Mouse (Mus musculus) C2C12 (cell line): ENCODE measurements around the gene Cdc42ep4. TPM values are rescaled to one million over a fixed set of nuclear protein-coding genes. Genes with fewer than 3 reads are reported as not detected.

Experiments used
- H3K27me3 ChIP-seq: one replicate; pipeline ENCODE4 v1.6.1; 2011; ENCODE audit not compliant: control insufficient read depth, insufficient read depth, insufficient read length
- H3K36me3 ChIP-seq: one replicate; pipeline ENCODE4 v1.6.1; 2011; ENCODE audit not compliant: control insufficient read depth, insufficient read depth
- H3K4me3 ChIP-seq: one replicate; pipeline ENCODE4 v1.5.1; 2011; ENCODE audit warnings: mild to moderate bottlenecking, control low read depth; ENCODE audit not compliant: poor library complexity, insufficient read depth, severe bottlenecking
- H3K79me2 ChIP-seq: one replicate; pipeline ENCODE4 v1.6.1; 2011; ENCODE audit not compliant: control insufficient read depth, insufficient read depth
- H3K79me3 ChIP-seq: one replicate; pipeline ENCODE4 v1.6.1; 2011; ENCODE audit warnings: low read depth, control low read depth
- H3ac ChIP-seq: one replicate; pipeline ENCODE3; 2011; ENCODE audit warnings: low read depth; ENCODE audit not compliant: control insufficient read depth, insufficient read length
- CEBPB ChIP-seq: IDR thresholded peaks from one replicate; pipeline ENCODE4 v1.6.1; 2011; ENCODE audit warnings: low read depth, mild to moderate bottlenecking, control low read depth, moderate library complexity
- CTCF ChIP-seq: IDR thresholded peaks from one replicate; pipeline ENCODE4 v1.5.1; 2011; ENCODE audit not compliant: control insufficient read depth, insufficient read depth, insufficient read length
- FOSL1 ChIP-seq: IDR thresholded peaks from one replicate; pipeline ENCODE4 v1.8.0; 2011; ENCODE audit warnings: mild to moderate bottlenecking, low read length; ENCODE audit not compliant: poor library complexity, insufficient read depth, severe bottlenecking
- MAX ChIP-seq: IDR thresholded peaks from one replicate; pipeline ENCODE4 v1.6.1; 2011; ENCODE audit warnings: mild to moderate bottlenecking, control low read depth
- MYOD1 ChIP-seq: IDR thresholded peaks from one replicate; pipeline ENCODE4 v1.6.1; 2011; ENCODE audit warnings: low read depth; ENCODE audit not compliant: control insufficient read depth, insufficient read length
- MYOG ChIP-seq: IDR thresholded peaks from one replicate; pipeline ENCODE4 v1.6.1; 2011; ENCODE audit not compliant: control insufficient read depth, insufficient read length; ENCODE audit errors: extremely low read depth
- USF1 ChIP-seq: IDR thresholded peaks from one replicate; pipeline ENCODE4 v1.6.1; 2011; ENCODE audit warnings: low read depth, mild to moderate bottlenecking, control low read depth, moderate library complexity
- polyA plus RNA-seq: library from polyadenylated mRNA; unstranded; fragments of >200 nt; fragmentation: generic; extraction: Trizol; gene quantifications from one replicate; pipeline ENCODE4 v1.2.1, GENCODE M21; 2012; ENCODE audit warnings: missing spikeins

Cdc42ep4 gene
- polyA plus RNA-seq, 1 experiment, result 13.0 TPM

DNA sequence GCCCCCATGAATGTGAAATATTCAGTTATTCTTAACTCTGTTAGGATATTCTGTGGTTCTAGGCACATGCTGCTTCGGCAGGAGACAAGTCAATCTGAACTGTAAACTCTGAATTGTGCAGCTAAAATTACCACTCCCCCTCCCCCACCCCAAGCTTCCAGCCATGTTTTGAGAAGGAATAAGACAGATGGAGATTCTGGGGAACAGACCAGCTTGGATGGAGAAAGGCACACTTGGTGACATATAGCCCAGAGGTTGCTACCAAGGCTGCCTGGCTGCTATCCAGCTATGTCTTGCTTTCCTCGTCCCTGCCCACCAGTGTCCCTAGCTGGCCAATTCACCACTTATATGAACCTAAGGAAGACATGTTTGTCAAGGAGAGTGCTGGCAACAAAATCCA, 30.3 kb upstream of the Cdc42ep4 start:
- TF ChIP-seq MYOG, result no peak
- no peak for TF ChIP-seq MYOD1
- TF ChIP-seq CTCF, result no peak
- TF ChIP-seq FOSL1, result no peak
- H3K79me2 ChIP-seq, result no peaks in the 10 kb centered on the region
- no peaks in the 10 kb centered on the region for H3K36me3 ChIP-seq
- no peaks in the 10 kb centered on the region for H3K79me3 ChIP-seq
- no peak overlapping the region for H3ac ChIP-seq
- H3K27me3 ChIP-seq, result no peaks in the 10 kb centered on the region
- H3K4me3 ChIP-seq, result no peak overlapping the region

GRCm38 (mm10) chr11:113779680-113780041, 28.0 kb upstream of the Cdc42ep4 start:
- H3K36me3 ChIP-seq, result no peaks in the 10 kb centered on the region
- no peaks in the 10 kb centered on the region for H3K79me3 ChIP-seq
- TF ChIP-seq FOSL1 (no peak), MYOG (no peak), CTCF (no peak), USF1 (no peak), MAX (no peak), MYOD1 (no peak), CEBPB (no peak)
- H3ac ChIP-seq, result no peak overlapping the region
- no peak overlapping the region for H3K4me3 ChIP-seq
- H3K27me3 ChIP-seq, result no peaks in the 10 kb centered on the region
- H3K79me2 ChIP-seq, result no peaks in the 10 kb centered on the region

DNA sequence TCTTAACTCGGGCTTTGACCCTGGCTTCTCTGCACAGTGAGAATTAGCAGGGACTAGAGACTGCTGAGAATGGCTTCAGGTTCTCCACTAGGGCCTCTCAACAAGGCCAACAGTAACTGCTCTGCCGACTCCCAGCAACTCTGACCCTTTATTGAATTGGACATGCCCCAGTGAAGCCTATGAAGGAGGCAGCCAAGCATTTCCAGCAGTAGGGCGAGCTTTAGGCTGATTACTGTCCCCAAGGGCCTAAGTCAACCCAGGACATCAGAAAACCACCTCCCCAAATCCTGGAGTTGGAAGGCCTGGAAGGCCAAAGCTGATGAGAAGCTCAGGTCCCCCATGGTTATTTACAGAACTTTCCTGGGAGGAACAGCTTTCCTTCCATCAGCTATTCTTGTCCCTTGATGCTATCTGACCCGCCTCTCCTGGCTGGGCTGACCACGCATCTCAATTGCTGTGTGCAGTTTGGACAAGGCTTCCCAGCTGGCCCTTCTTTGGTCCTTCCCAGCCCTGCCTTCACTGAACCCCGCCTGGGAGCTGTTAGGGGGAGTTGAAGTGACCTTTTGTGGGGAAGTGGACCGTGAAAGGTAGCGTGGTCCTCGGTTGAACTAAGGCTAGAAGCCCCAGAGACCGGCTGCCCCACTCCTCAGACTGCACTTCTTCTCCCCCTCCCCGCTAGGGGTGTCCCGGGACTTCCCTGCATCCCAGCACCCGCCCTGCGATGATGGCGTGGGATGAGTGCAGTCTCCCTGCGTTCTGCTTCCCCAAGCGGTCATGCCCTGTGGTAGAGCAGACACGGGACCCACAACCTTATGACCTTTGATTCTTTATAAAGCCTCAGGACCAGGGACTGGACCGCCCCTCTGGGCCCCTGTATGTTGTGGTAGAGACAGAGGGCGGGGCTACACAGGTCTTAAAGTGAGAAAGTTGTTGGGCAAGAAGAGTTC, 27.3 kb upstream of the Cdc42ep4 start:
- Histone ChIP-seq H3ac (no peak overlapping the region), H3K4me3 (no peak overlapping the region), H3K79me3 (no peaks in the 10 kb centered on the region), H3K79me2 (no peaks in the 10 kb centered on the region), H3K27me3 (no peaks in the 10 kb centered on the region), H3K36me3 (no peaks in the 10 kb centered on the region)
- TF ChIP-seq MYOG (no peak), USF1 (no peak), MYOD1 (no peak), CTCF (no peak), CEBPB (no peak), FOSL1 (no peak), MAX (no peak)

DNA sequence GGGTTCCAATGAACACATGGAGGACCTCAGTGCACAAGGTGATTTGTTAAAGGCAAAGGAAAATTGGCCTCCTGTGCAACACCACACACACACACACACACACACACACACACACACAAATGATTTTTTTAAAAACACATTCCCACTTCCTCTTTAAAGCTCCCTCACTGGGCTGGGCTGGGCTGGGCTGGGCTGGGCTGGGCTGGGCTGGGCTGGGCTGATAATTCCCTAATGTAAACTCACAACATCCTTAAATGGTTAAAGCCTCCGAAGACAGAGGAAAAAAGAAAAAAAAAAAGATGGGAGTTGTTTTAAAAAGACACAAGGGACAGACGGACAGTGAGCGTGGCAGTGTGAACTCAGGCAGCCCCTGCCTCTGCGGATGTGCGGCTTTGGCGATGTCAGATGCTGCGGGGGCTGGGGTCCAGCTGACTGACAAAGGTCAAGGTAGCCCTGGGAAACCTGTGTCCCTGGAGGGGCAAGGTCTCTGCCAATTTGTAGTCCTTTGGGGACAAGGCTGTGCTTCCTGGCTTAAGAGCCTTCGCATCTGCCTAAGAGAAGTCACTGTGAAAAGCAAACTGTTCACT, 26.3 kb upstream of the Cdc42ep4 start:
- Histone ChIP-seq H3K4me3 (no peak overlapping the region), H3K27me3 (no peaks in the 10 kb centered on the region), H3K79me2 (no peaks in the 10 kb centered on the region), H3K79me3 (no peaks in the 10 kb centered on the region), H3ac (no peak overlapping the region), H3K36me3 (no peaks in the 10 kb centered on the region)
- TF ChIP-seq MAX (no peak), CTCF (no peak)

DNA sequence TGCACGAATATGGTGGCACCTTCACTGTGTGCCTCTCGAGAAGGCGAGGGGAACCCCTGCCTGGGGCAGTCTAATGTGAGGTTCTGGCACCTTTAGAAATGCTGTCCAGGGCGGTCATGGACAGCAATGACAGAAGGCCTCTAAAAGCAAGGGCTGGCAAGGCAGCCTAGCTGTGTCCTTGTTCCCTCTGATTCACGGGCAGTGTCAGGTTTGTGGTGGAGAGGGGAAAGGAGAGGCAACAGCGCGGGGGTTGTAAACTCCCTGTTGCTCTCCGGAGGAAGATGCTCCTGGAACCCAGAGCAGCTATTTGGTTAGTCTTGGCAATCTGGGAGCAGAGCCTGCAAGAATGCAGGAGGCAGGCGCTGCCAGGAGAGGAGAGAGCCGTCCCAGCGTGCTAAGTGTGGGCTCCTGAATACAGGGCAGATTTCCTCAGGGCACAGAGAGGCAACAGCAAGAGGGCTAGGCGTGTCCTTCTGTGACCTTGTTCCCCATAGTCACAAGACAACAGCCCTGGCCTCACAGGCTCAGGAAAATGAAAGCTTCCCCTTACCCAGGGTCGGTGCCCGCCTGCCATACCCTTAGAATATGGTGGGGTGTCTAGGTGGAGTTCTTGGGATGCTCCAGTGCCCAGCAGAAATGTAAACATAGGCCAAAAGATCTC, 25.3 kb upstream of the Cdc42ep4 start:
- no peak overlapping the region for H3ac ChIP-seq
- TF ChIP-seq CTCF (no peak), MYOD1 (no peak), CEBPB (no peak), MAX (no peak), USF1 (no peak), MYOG (no peak), FOSL1 (no peak)
- no peaks in the 10 kb centered on the region for H3K27me3 ChIP-seq
- no peaks in the 10 kb centered on the region for H3K36me3 ChIP-seq
- H3K4me3 ChIP-seq, result no peak overlapping the region
- no peaks in the 10 kb centered on the region for H3K79me2 ChIP-seq
- H3K79me3 ChIP-seq, result no peaks in the 10 kb centered on the region

DNA sequence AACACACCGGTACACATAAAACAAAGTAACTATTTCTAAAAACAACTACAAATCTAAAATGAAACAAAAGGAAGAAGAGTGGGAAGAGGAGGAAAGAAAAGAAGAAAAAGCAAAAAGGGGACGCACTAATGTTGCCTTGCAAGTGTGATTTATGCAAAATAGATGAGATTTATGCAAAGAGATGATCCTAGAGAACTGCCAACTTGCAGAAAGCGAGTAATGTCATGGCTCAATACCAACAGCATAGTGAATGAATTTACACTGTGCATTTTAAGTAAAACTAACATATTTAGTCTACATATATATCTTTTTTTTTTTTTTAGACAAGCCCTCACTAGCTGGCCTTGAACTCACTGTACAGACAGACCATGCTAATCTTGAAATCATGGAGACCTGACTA, 23.1 kb upstream of the Cdc42ep4 start:
- Histone ChIP-seq H3ac (no peak overlapping the region), H3K36me3 (no peaks in the 10 kb centered on the region), H3K4me3 (no peak overlapping the region), H3K79me2 (no peaks in the 10 kb centered on the region), H3K79me3 (no peaks in the 10 kb centered on the region), H3K27me3 (no peaks in the 10 kb centered on the region)
- TF ChIP-seq MYOG (no peak), CEBPB (no peak), CTCF (no peak), MYOD1 (no peak), FOSL1 (no peak), USF1 (no peak), MAX (no peak)
